Mouse (Mus musculus) frontal cortex, postnatal 36 days (tissue): ENCODE data around the gene Icam5.

Experiments used
- DNase-seq, 2 experiments: peaks; one replicate each; pipeline ENCODE4 v3.0.0; 2022; ENCODE audit warnings: low spot score in 2 of 2

Gene Icam5

GRCm38 (mm10) chr9:21014691-21015570 lies 16.9 kb upstream of the Icam5 start:
- DNase-seq = peak in 1 of 2 experiments; percentile 58

GRCm38 (mm10) chr9:21015571-21016130 lies 16.2 kb upstream of the Icam5 start, which contains the start of gene Icam1:
TSS of gene Icam1 (plus strand) at chr9:21015985.
- DNase-seq = no peak

GRCm38 (mm10) chr9:21016331-21017176 lies 15.3 kb upstream of the Icam5 start:
- DNase-seq = no peak

GRCm38 (mm10) chr9:21017177-21017575 lies 14.7 kb upstream of the Icam5 start:
- DNase-seq = no peak

- DNase-seq = no peak
These were observed 13.3 kb upstream of the Icam5 start for GRCm38 (mm10) chr9:21018600-21018999.

- no peak for DNase-seq
These were observed 10.5 kb upstream of the Icam5 start for GRCm38 (mm10) chr9:21021363-21021762.

DNA sequence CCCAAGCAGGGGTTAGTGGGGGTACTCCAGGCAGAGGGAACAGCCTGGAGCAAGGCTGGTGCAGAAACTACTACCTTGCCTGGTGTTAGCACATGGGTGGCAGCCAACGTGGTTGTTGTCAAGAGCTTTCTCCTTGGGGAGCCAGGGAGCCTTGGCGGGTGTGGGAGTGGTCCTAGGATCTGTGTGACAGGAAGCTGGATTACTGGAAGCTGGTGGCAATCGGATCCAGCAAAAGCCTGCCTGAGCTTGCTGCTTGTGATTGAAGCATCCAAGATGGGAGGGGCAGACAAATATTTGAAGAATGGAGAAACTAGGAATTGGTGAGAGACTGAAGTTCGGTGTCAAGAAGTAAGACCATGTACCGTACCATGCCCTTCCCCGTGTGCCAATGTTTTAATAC lies 9.6 kb upstream of the Icam5 start:
- DNase-seq = no peak

DNA sequence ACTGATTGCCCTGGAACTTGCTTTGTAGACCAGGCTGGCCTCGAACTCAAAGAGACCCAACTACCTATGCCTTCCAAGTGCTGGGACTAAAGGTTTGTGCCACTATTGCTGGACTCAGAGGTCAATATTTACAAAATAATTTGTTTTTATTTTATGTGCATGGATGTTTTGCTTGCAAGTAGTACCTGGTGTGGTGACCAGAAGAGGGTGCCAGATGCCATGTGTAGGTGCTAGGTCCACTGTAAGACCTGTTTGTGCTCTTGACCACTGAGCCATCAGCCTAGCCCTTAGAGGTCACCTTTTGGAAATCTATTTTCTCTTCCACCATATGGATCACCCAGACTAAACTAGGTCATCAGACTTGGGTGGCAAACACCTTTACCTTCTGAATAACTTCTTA lies 9.1 kb upstream of the Icam5 start:
- DNase-seq = no peak

GRCm38 (mm10) chr9:21025258-21025810 lies 6.5 kb upstream of the Icam5 start:
- no peak for DNase-seq

DNA sequence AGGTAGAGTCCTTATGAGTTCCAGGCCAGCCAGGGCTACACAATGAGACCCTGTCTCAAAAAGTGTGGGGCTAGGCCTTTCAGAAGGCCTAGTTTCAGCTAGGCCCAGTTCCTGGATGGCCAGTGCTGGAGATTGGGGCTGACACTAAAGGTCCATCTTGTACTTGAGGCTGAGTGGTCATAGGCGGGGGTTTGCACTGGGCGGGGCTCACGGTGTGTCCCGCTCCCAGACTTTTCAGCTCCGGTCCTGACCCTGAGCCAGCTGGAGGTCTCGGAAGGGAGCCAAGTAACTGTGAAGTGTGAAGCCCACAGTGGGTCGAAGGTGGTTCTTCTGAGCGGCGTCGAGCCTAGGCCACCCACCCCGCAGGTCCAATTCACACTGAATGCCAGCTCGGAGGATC lies 5.0 kb upstream of the Icam5 start:
- no peak for DNase-seq

DNA sequence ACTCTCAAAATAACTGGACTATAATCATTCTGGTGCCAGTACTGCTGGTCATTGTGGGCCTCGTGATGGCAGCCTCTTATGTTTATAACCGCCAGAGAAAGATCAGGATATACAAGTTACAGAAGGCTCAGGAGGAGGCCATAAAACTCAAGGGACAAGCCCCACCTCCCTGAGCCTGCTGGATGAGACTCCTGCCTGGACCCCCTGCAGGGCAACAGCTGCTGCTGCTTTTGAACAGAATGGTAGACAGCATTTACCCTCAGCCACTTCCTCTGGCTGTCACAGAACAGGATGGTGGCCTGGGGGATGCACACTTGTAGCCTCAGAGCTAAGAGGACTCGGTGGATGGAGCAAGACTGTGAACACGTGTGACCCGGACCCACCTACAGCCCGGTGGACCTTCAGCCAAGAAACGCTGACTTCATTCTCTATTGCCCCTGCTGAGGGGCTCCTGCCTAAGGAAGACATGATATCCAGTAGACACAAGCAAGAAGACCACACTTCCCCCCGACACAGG lies 4.0 kb upstream of the Icam5 start:
- DNase-seq = no peak

DNA sequence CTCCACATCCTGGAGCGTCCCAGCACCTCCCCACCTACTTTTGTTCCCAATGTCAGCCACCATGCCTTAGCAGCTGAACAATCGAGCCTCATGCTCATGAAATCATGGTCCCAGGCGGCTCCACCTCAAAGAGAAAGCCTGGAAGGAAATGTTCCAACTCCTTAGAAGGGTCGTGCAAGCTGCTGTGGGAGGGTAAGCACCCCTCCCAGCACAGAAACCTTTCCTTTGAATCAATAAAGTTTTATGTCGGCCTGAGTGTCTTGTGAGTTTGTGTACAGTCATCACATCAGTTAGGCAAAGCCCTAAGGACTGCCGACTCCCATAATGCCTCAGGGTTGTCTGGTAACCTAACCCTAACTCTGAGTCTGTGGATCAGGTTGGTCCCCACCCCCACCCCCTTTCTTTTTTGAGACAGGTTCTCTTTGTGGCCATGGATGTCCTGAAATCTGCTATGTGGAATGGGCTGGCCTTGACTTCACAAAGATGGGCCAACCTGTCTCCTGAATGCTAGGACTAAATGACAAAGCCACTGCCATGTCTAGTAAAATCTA lies 3.2 kb upstream of the Icam5 start:
- no peak for DNase-seq

DNA sequence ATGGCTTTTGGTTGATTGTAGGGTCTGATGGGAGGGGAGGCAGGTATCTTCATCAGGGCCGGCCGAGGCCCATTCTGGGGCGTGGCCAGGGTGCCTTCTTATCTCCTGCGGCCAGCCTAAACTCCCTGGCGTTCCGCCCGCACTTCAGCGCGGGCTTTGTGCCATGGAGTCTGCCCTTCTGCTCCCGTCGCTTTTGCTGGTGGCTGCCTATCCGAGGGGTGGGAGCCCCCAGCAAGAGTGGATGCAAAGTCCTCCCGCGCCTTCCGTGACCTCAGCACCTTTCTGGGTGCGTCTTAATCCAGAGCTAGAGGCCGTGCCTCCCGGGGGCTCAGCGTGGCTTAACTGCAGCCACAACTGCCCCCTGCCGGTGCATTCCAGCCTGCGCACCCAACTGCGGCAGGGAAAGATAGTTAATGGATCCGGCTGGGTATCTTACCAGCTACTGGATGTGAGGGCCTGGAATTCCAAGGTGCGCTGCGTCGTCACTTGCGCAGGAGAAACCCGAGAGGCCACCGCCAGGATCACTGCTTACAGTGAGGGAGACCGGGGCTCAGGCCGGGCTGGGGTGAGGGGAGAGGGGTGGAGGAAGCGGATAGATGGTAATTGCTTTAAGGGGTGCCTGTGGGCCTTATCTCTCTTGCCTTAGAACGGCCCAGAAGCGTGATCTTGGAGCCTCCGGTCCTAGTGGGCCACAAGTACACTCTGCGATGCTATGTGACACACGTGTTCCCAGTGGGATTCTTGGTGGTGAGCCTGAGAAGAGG lies 2.4 kb upstream of the Icam5 start, which contains the start of gene Icam4:
Gene Icam4 (plus strand): TSS at position 83 of the 764 bp plus-strand sequence.
- DNase-seq = peak; percentile 69 to 76

DNA sequence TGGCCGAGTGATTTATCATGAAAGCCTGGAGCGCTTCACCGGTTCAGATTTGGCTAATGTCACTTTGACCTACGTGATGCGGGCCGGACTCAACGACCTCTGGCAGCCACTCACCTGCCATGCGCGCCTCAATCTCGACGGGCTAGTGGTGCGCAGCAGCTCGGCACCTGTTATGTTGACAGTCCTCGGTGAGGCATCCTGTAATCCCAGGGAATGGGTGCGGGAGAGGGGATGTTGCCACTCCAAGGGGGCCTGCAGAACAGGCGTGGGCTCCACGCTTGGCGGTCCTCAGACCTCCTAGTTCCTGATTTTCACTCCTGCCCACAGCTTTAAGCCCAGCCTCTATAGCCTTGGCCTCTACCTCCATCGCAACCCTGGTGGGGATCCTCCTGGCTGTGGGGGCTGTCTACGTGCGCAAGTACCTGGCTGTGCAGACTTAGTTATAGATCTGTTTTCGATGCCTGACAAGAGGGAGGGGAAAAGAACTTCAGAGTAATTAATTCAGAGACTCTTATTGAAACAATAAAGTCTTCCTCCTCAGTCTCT lies 1.7 kb upstream of the Icam5 start:
- no peak for DNase-seq

DNA sequence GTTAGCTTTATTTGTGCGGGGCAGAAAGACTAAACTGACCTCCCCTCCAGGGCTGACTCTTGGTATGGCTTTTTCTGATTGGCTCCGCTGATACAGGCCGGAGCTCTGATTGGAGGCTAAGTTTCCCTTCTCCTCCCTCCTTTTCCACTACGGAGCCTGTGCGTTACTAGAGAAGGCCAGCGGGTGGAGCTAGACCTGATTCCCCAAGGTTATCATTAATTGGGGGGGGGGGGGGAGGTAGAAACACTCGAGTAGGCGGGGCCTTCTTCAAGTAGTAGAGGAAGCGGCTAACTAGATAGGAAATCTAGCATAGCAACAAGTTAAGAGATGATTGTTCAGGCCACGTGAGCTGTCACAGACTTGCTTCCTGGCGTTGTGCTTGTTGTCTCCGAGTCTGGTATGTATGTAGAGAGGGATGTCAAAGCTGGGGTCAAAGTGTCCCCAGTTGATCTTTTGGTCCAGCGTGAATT lies 1.1 kb upstream of the Icam5 start:
- peak; percentile 70 to 83 for DNase-seq

- DNase-seq = peak; percentile 86 to 89
These were observed 500 bp upstream of the Icam5 start for GRCm38 (mm10) chr9:21031251-21031895.

DNA sequence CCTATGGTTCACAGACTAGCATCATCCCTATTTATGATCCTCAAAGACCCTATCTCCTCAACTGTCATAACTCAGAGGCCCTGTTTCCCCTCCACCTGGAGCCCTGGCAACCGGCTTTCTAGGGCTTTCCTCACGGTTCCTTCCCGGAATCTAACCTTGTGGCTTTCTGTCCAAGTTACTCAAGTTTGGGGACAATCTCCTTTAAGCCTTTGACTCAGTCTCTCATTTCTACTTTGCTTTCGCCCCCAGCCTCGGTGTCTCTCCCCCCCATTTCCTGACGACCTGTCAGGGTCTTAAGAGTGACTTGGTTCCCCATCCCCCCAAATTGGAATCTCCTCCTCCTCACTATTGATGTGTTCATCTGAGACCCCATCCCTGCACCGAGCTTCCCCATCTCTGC lies 618 bp downstream of the Icam5 start:
- DNase-seq = no peak

DNA sequence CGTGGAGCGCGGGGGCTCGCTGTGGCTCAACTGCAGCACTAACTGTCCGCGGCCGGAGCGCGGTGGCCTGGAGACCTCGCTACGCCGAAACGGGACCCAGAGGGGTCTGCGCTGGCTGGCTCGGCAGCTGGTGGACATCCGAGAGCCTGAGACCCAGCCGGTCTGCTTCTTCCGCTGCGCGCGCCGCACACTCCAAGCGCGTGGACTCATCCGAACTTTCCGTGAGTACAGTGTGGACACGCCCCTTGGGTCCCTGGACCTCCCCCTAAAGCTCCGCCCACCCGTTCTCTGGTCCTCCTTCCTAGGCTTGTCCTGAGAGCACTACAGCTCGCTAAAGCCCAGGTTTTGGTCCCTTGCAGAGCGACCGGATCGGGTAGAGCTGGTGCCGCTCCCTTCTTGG lies 1.3 kb downstream of the Icam5 start:
- peak; percentile 63 to 77 for DNase-seq

DNA sequence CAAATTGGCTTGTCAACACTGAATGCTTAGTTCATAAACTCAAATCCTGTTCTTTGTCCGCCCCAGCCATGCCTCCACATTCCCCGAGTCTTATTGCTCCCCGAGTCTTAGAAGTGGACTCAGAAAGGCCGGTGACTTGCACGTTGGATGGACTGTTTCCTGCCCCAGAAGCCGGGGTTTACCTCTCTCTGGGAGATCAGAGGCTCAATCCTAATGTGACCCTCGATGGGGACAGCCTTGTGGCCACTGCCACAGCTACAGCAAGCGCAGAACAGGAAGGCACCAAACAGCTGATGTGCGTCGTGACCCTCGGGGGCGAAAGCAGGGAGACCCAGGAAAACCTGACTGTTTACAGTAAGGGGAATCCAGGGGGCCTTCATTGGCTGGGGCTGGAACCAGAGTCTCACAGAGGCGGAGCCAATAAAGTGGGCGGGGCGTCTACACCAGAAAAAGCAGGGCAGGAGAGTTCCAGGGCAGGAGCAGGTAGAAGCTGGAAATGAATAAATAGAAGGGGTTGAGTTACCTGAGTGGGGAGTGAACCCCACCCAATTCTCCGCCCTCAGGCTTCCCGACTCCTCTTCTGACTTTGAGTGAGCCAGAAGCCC lies 2.7 kb downstream of the Icam5 start:
- DNase-seq = peak in 1 of 2 experiments; percentile 15
